Mouse (Mus musculus) ES-Bruce4 (cell line): ENCODE results near the gene Skap2. TPM values are rescaled to one million over a fixed set of nuclear protein-coding genes. Genes with fewer than 3 reads are reported as not detected.
A peak's percentile ranks its signal among the peaks of the same experiment; 100 is the strongest.

Experiments used
- H3K27ac ChIP-seq: 2 replicates; pipeline ENCODE4 v1.5.1; 2012; ENCODE audit warnings: low read length, inconsistent platforms; ENCODE audit not compliant: insufficient read depth
- H3K27me3 ChIP-seq: 2 replicates; pipeline ENCODE4 v1.6.1; 2012; ENCODE audit warnings: mild to moderate bottlenecking, low read length, inconsistent platforms; ENCODE audit not compliant: control insufficient read depth, poor library complexity, insufficient read depth, severe bottlenecking
- H3K36me3 ChIP-seq: 2 replicates; pipeline ENCODE4 v1.6.1; 2012; ENCODE audit warnings: inconsistent platforms, mild to moderate bottlenecking, low read length, moderate library complexity; ENCODE audit not compliant: control insufficient read depth, poor library complexity, insufficient read depth, severe bottlenecking
- H3K4me1 ChIP-seq: one replicate; pipeline ENCODE4 v1.8.1; 2011; ENCODE audit warnings: low read length; ENCODE audit not compliant: control insufficient read depth, insufficient read depth
- H3K4me3 ChIP-seq: 2 replicates; pipeline ENCODE4 v1.5.1; 2011; ENCODE audit warnings: low read depth, mild to moderate bottlenecking, low read length
- H3K9ac ChIP-seq: 2 replicates; pipeline ENCODE4 v1.6.1; 2012; ENCODE audit warnings: low read depth, mild to moderate bottlenecking, inconsistent platforms; ENCODE audit not compliant: poor library complexity, severe bottlenecking
- H3K9me3 ChIP-seq: replicated peaks from 2 replicates; pipeline ENCODE4 v1.6.1; 2012; ENCODE audit warnings: mild to moderate bottlenecking, low read length, inconsistent platforms; ENCODE audit not compliant: control insufficient read depth, poor library complexity, insufficient read depth, severe bottlenecking
- CTCF ChIP-seq: IDR thresholded peaks from one replicate; pipeline ENCODE4 v1.8.1; 2011; ENCODE audit warnings: low read depth, low read length
- EP300 ChIP-seq: IDR thresholded peaks from 2 replicates; pipeline ENCODE4 v1.6.1; 2011; ENCODE audit warnings: low read depth, low read length; ENCODE audit not compliant: insufficient read depth
- POLR2A ChIP-seq: IDR thresholded peaks from one replicate; pipeline ENCODE4 v1.8.1; 2011; ENCODE audit warnings: low read length; ENCODE audit not compliant: insufficient read depth
- polyA plus RNA-seq: library from polyadenylated mRNA; stranded (reverse); fragments of >200 nt; gene quantifications from 2 replicates; pipeline ENCODE4 v1.2.4, GENCODE M21; 2011; ENCODE audit warnings: low read depth; ENCODE audit not compliant: missing spikeins, insufficient read depth, insufficient read length

Gene Skap2
- polyA plus RNA-seq, 1 experiment = 42.9 TPM

DNA sequence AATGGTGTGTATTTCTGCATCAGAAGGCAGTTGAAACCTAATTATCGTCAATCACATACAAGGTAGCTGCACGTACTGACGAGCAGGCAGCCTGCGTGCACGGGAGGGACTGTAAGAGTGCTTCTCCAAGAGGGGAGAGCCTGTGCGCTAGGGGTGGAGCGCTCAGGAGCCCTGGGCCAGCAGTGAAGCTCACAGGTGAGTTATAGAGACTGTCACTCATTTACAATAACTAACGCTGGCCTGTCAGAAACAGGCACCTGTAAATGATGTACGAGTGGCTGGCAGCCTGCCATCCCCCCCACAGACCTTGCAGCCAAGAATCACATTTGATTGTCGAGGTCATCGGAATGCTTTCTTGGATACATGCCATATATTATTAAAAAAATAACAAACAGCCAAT lies 168.2 kb downstream of the Skap2 start:
- no peak overlapping the region for H3K27ac ChIP-seq
- no peaks in the 10 kb centered on the region for H3K4me1 ChIP-seq
- no peak overlapping the region for H3K9ac ChIP-seq
- no peaks in the 10 kb centered on the region for H3K9me3 ChIP-seq
- H3K4me3 ChIP-seq = no peak overlapping the region
- TF ChIP-seq EP300 (no peak), POLR2A (no peak), CTCF (no peak)
- no peaks in the 10 kb centered on the region for H3K36me3 ChIP-seq
- H3K27me3 ChIP-seq = no peaks in the 10 kb centered on the region

DNA sequence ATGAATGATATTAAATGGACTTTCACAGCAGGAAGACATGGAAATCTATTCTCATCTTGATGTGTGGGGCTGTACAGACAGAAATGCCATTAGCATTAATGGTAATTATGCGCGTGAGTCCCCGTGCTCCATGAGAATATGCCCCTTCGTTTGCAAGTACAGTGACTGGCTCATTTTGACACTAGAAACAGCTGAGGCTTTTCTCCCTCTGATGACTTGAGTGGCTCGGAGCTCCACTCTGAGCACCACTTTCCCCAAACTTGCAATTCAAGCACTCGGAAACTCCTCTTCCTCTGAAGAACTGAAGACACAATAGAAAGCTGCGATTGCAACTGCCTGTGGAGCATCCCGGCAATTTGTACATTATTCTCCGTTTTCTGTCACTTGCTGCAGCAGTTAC lies 169.3 kb downstream of the Skap2 start:
- TF ChIP-seq CTCF = no peak
- no peak for TF ChIP-seq POLR2A
- no peak for TF ChIP-seq EP300
- H3K27ac ChIP-seq = no peak overlapping the region
- no peaks in the 10 kb centered on the region for H3K27me3 ChIP-seq
- no peaks in the 10 kb centered on the region for H3K4me1 ChIP-seq
- no peak overlapping the region for H3K4me3 ChIP-seq
- H3K9ac ChIP-seq = no peak overlapping the region
- H3K9me3 ChIP-seq = no peaks in the 10 kb centered on the region
- no peaks in the 10 kb centered on the region for H3K36me3 ChIP-seq

DNA sequence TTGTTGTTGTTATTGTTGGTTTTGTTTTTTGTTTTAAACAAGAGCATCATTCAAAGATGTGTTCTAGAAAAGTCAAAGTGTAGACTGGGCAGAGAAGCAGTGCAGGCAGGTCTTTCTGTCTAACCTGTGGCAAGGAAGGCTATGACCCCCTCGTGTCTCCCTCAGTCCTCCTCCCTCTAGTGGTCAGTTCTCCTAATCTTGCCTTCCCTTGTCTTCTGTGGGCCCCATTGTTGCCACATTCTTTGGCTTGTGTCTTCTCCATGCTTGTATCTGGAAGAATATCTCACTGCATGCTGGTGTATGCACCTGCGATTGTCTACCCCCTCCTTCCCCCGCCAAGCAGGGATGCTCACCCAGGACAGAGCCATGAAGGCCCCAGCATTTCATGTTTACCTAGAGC lies 174.2 kb downstream of the Skap2 start:
- no peak overlapping the region for H3K27ac ChIP-seq
- no peaks in the 10 kb centered on the region for H3K9me3 ChIP-seq
- no peak overlapping the region for H3K9ac ChIP-seq
- H3K36me3 ChIP-seq = no peaks in the 10 kb centered on the region
- no peak overlapping the region for H3K4me3 ChIP-seq
- no peaks in the 10 kb centered on the region for H3K4me1 ChIP-seq
- no peaks in the 10 kb centered on the region for H3K27me3 ChIP-seq
- TF ChIP-seq EP300 = no peak
- no peak for TF ChIP-seq POLR2A
- peak; percentile 35 for TF ChIP-seq CTCF

DNA sequence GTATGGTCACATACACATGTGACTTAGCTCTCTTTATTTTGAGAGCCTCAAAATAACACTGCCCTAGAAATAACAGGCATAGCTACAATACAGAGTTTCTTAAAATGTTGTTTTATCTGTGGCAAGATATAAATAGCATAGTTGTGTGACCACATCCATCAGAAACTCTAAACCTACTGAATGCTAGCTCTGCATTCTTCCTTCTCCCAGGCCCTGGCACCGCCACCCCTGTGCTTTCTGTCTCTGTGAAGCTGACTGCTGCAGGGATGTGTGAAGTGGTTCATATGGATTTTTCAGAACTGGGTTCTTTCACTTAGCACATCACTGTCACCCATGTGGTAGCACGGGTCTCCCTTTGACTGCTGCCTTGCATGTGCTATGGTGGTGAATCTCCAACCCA lies 179.0 kb downstream of the Skap2 start:
- Histone ChIP-seq H3K27me3 (no peaks in the 10 kb centered on the region), H3K36me3 (no peaks in the 10 kb centered on the region), H3K9me3 (no peaks in the 10 kb centered on the region), H3K9ac (no peak overlapping the region), H3K4me3 (no peak overlapping the region), H3K4me1 (no peaks in the 10 kb centered on the region), H3K27ac (no peak overlapping the region)
- TF ChIP-seq CTCF (no peak), EP300 (no peak)

DNA sequence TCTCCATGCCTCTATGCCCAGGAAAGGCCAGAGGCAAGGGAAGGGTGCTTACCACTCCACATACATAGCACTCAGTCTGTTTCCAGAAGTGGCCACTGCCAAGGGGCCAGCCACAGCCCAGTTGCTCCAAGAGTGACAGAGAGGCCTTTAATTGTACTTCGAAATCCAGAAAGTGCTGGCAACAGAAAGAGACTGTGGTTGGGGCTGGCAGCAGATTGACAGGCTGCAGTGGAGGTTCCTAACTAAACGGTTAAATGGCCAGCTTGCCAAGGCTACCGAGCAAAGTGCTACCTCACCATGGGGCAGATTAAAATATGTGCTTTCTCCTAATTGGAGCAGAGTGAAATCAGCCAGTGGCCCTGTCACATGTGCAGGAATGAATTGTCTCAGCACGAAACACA lies 186.7 kb downstream of the Skap2 start:
- TF ChIP-seq POLR2A = no peak
- Histone ChIP-seq H3K9ac (no peak overlapping the region), H3K9me3 (no peaks in the 10 kb centered on the region), H3K36me3 (no peaks in the 10 kb centered on the region), H3K27ac (no peak overlapping the region), H3K27me3 (no peaks in the 10 kb centered on the region), H3K4me3 (no peak overlapping the region), H3K4me1 (no peaks in the 10 kb centered on the region)

DNA sequence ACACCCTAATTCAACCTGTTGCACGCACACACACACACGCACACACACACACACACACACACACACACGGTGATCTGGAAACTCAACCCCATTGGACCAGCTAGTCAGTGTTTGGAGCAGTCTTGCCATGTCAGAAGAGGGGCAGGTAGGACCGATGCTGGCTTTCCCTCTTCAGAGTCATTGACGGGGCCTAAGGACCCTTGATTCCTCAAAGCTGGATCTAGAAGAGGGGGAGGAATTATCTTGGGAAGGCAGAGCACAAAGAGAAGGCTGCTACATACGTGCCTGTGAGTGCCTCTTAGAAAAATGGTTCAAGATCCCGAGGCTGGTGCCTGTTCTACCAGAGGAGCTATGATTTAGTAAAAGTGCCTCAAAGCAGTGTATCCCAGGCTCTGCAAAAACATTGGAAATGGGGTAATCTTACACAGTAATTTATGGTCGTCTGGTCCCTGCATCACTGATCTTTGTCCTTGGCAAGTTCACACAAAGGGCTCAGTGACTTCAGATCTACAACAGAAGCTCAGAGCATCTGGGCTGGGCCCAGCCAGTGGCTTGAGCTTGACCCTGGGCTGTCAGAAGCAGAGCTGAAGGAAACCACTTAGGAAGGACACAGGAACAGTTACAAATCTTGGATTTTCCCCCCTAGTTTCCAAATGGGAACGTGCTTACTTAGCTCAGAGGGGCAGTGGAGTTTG lies 188.1 kb downstream of the Skap2 start:
- no peak overlapping the region for H3K9ac ChIP-seq
- TF ChIP-seq CTCF (no peak), EP300 (no peak), POLR2A (no peak)
- no peaks in the 10 kb centered on the region for H3K27me3 ChIP-seq
- H3K27ac ChIP-seq = no peak overlapping the region
- no peak overlapping the region for H3K4me3 ChIP-seq
- H3K36me3 ChIP-seq = no peaks in the 10 kb centered on the region
- H3K9me3 ChIP-seq = no peaks in the 10 kb centered on the region
- no peaks in the 10 kb centered on the region for H3K4me1 ChIP-seq
